Mouse (Mus musculus) heart, adult 9 months (tissue): Measurements from ENCODE around the gene Dars.
A peak's percentile ranks its signal among the peaks of the same experiment; 100 is the strongest.

Experiments used
- DNase-seq, 2 experiments: peaks; one replicate each; pipeline ENCODE4 v3.0.0; 2022; ENCODE audit warnings: low spot score in 2 of 2

Gene Dars

GRCm38 (mm10) chr1:128416584-128417532, at the start of gene Dars:
Gene Dars, minus strand, starts transcription at chr1:128417368.
- peak; percentile 88 to 94 for DNase-seq

GRCm38 (mm10) chr1:128466828-128467227, 49.7 kb upstream of the Dars start:
- no peak for DNase-seq

GRCm38 (mm10) chr1:128463478-128463877, 46.3 kb upstream of the Dars start:
- no peak for DNase-seq

- DNase-seq, result no peak
Measured at GRCm38 (mm10) chr1:128462389-128462788, 45.2 kb upstream of the Dars start.

- no peak for DNase-seq
Measured at GRCm38 (mm10) chr1:128460780-128461179, 43.6 kb upstream of the Dars start.

GRCm38 (mm10) chr1:128459439-128459838, 42.3 kb upstream of the Dars start:
- peak in 1 of 2 experiments; percentile 22 for DNase-seq

GRCm38 (mm10) chr1:128459011-128459410, 41.8 kb upstream of the Dars start:
- no peak for DNase-seq

- peak; percentile 40 to 78 for DNase-seq
Measured at GRCm38 (mm10) chr1:128456844-128457445, 39.8 kb upstream of the Dars start.

GRCm38 (mm10) chr1:128456271-128456670, 39.1 kb upstream of the Dars start:
- peak in 1 of 2 experiments; percentile 35 for DNase-seq

GRCm38 (mm10) chr1:128452210-128452609, 35.0 kb upstream of the Dars start:
- DNase-seq, result no peak

- no peak for DNase-seq
Measured at GRCm38 (mm10) chr1:128451183-128451582, 34.0 kb upstream of the Dars start.

GRCm38 (mm10) chr1:128447206-128447902, 30.2 kb upstream of the Dars start:
- DNase-seq, result no peak

GRCm38 (mm10) chr1:128443890-128444839, 27.0 kb upstream of the Dars start:
- DNase-seq, result peak; percentile 19 to 54

- no peak for DNase-seq
Measured at GRCm38 (mm10) chr1:128441129-128441473, 23.9 kb upstream of the Dars start.

- DNase-seq, result peak; percentile 18 to 54
Measured at GRCm38 (mm10) chr1:128440386-128441128, 23.4 kb upstream of the Dars start.

GRCm38 (mm10) chr1:128439618-128440017, 22.4 kb upstream of the Dars start:
- no peak for DNase-seq

- no peak for DNase-seq
Measured at GRCm38 (mm10) chr1:128438526-128438925, 21.4 kb upstream of the Dars start.

- no peak for DNase-seq
Measured at GRCm38 (mm10) chr1:128437276-128437675, 20.1 kb upstream of the Dars start.

GRCm38 (mm10) chr1:128436015-128436414, 18.8 kb upstream of the Dars start:
- DNase-seq, result no peak

GRCm38 (mm10) chr1:128435551-128435950, 18.4 kb upstream of the Dars start:
- no peak for DNase-seq

- DNase-seq, result no peak
Measured at GRCm38 (mm10) chr1:128424928-128425327, 7.8 kb upstream of the Dars start.
